ENCODE assay signal across 20 mouse cellular contexts in genomic region chr8:82700471-82700870, GRCm38 (mm10).
A peak's percentile ranks its signal among the peaks of the same experiment; 100 is the strongest.
DNase-seq lines count a peak whose midpoint lies in the region; ATAC-seq and TF ChIP-seq lines count a peak whose summit lies in the region.
"Had no signal": no experiment of that assay in that cellular context is flagged by ENCODE, and none has a peak within 500 bp of the region (broad histone marks: within the 10 kb centered on the region; RNA-seq: fewer than 3 reads in every experiment).

No protein-coding gene starts in this region.

- ATAC-seq in forebrain, embryonic 14.5 days = no peak
- no peak for ATAC-seq in forebrain, embryonic 15.5 days (replicated peaks)
- 0 out of 2 replicates have a peak, but pooled peaks have one; percentile 28 for ATAC-seq in intestine, embryonic 16.5 days
- ATAC-seq in intestine, postnatal 0 days = no peak
- peak; percentile 66 for ATAC-seq in midbrain, embryonic 16.5 days
- ATAC-seq: CD4-positive, CD25-positive, alpha-beta regulatory T cell, adult 4 months; inflammation-experienced regulatory T-cells, adult 6 months had no signal

- H3K4me2 ChIP-seq in forebrain, embryonic 14.5 days (ENCODE audit: low read length) = no peak overlapping the region
- no peak overlapping the region for H3K4me2 ChIP-seq in forebrain, embryonic 15.5 days (replicated peaks)
- H3K4me2 ChIP-seq in intestine, embryonic 16.5 days (ENCODE audit: low read depth, low read length) = no peak overlapping the region
- H3K4me2 ChIP-seq in intestine, postnatal 0 days (replicated peaks; ENCODE audit: low read depth) = no peak overlapping the region
- no peak overlapping the region for H3K4me2 ChIP-seq in midbrain, embryonic 16.5 days (ENCODE audit: low read length)

- no peak overlapping the region for H3K9ac ChIP-seq in forebrain, embryonic 14.5 days (ENCODE audit: low read length)
- H3K9ac ChIP-seq in forebrain, embryonic 15.5 days (replicated peaks) = no peak overlapping the region
- no peak overlapping the region for H3K9ac ChIP-seq in intestine, embryonic 16.5 days (ENCODE audit: low read depth, low read length)
- no peak overlapping the region for H3K9ac ChIP-seq in intestine, postnatal 0 days (ENCODE audit: low read depth, low read length)
- no peak overlapping the region for H3K9ac ChIP-seq in midbrain, embryonic 16.5 days (ENCODE audit: low read depth, low read length)

- 89% methylated on average over 1 of the region's 1 CpGs for WGBS in forebrain, embryonic 14.5 days
- WGBS in forebrain, embryonic 15.5 days = 76% methylated on average over 1 of the region's 1 CpGs
- 63% methylated on average over 1 of the region's 1 CpGs for WGBS in intestine, embryonic 16.5 days
- WGBS in intestine, postnatal 0 days = 37% methylated on average over 1 of the region's 1 CpGs
- WGBS in midbrain, embryonic 16.5 days = 48% methylated on average over 1 of the region's 1 CpGs

- H3K4me3 ChIP-seq in forebrain, embryonic 14.5 days (ENCODE audit: low read depth, low read length) = no peak overlapping the region
- no peak overlapping the region for H3K4me3 ChIP-seq in forebrain, embryonic 15.5 days
- no peak overlapping the region for H3K4me3 ChIP-seq in intestine, embryonic 16.5 days (ENCODE audit: low read length)
- H3K4me3 ChIP-seq in intestine, postnatal 0 days (ENCODE audit: low read depth, low read length) = no peak overlapping the region
- H3K4me3 ChIP-seq in midbrain, embryonic 16.5 days (ENCODE audit: low read depth, low read length) = no peak overlapping the region
- H3K4me3 ChIP-seq: heart, embryonic 10.5 days; layer of hippocampus, adult 2 months had no signal

- no peaks in the 10 kb centered on the region for H3K9me3 ChIP-seq in forebrain, embryonic 14.5 days (replicated peaks; ENCODE audit: control insufficient read depth, low read length)
- no peaks in the 10 kb centered on the region for H3K9me3 ChIP-seq in forebrain, embryonic 15.5 days
- H3K9me3 ChIP-seq in intestine, embryonic 16.5 days (ENCODE audit: control insufficient read depth, low read length) = no peaks in the 10 kb centered on the region
- H3K9me3 ChIP-seq in intestine, postnatal 0 days (ENCODE audit: control insufficient read depth) = no peaks in the 10 kb centered on the region
- H3K9me3 ChIP-seq in midbrain, embryonic 16.5 days (replicated peaks; ENCODE audit: control insufficient read depth, low read length, poor library complexity, severe bottlenecking) = no peaks in the 10 kb centered on the region
- H3K9me3 ChIP-seq: heart, embryonic 10.5 days had no signal

- DNase-seq in forebrain, embryonic 14.5 days (ENCODE audit: low spot score) = peak; percentile 23
- peak; percentile 33 for DNase-seq in brain, embryonic 14.5 days (ENCODE audit: low read depth)
- no peak for DNase-seq in adrenal gland, adult 18-20 months (ENCODE audit: low spot score in 2 of 2)
- DNase-seq in yolk sac, embryonic 10.5 days (ENCODE audit: low spot score) = no peak
- DNase-seq: cerebellum, adult 18-20 months; cerebellum, postnatal 14 days; heart, postnatal 4 days; kidney, adult 8-10 months; kidney, postnatal 14 days; lung, postnatal 10 days; right cerebral cortex, postnatal 14 days had no signal

- TF ChIP-seq CTCF in intestine, postnatal 0 days (IDR thresholded peaks at IDR 0.05; ENCODE audit: low read depth) = no peak
- no peak for TF ChIP-seq CTCF in brain, embryonic 14.5 days (IDR thresholded peaks at IDR 0.05; ENCODE audit: borderline replicate concordance, extremely low read depth, insufficient read depth, insufficient read length)

- no peaks in the 10 kb centered on the region for H3K27me3 ChIP-seq in forebrain, embryonic 14.5 days (replicated peaks; ENCODE audit: control insufficient read depth, insufficient read depth, low read length)
- no peaks in the 10 kb centered on the region for H3K27me3 ChIP-seq in forebrain, embryonic 15.5 days
- no peaks in the 10 kb centered on the region for H3K27me3 ChIP-seq in intestine, embryonic 16.5 days (replicated peaks; ENCODE audit: control insufficient read depth, insufficient read depth, low read length)
- no peaks in the 10 kb centered on the region for H3K27me3 ChIP-seq in intestine, postnatal 0 days (replicated peaks; ENCODE audit: control insufficient read depth, insufficient read depth, low read length)
- H3K27me3 ChIP-seq in midbrain, embryonic 16.5 days (ENCODE audit: control insufficient read depth, insufficient read depth, low read depth, low read length) = no peaks in the 10 kb centered on the region

- TF ChIP-seq POLR2A in brain, embryonic 14.5 days (IDR thresholded peaks at IDR 0.05; ENCODE audit: borderline replicate concordance, extremely low read depth, insufficient read depth, insufficient read length, poor library complexity, severe bottlenecking) = no peak

- H3K27ac ChIP-seq in forebrain, embryonic 14.5 days (ENCODE audit: low read depth, low read length) = no peak overlapping the region
- no peak overlapping the region for H3K27ac ChIP-seq in forebrain, embryonic 15.5 days (replicated peaks)
- no peak overlapping the region for H3K27ac ChIP-seq in intestine, embryonic 16.5 days (ENCODE audit: low read length)
- H3K27ac ChIP-seq in intestine, postnatal 0 days (ENCODE audit: low read depth, low read length) = no peak overlapping the region
- no peak overlapping the region for H3K27ac ChIP-seq in midbrain, embryonic 16.5 days (ENCODE audit: low read length)
- H3K27ac ChIP-seq: heart, embryonic 10.5 days; layer of hippocampus, adult 2 months; stomach, postnatal 0 days had no signal

- H3K36me3 ChIP-seq in forebrain, embryonic 14.5 days (ENCODE audit: control insufficient read depth, insufficient read depth, low read length) = no peaks in the 10 kb centered on the region
- no peaks in the 10 kb centered on the region for H3K36me3 ChIP-seq in forebrain, embryonic 15.5 days
- no peaks in the 10 kb centered on the region for H3K36me3 ChIP-seq in intestine, embryonic 16.5 days (ENCODE audit: control insufficient read depth, insufficient read depth, low read length)
- H3K36me3 ChIP-seq in intestine, postnatal 0 days (ENCODE audit: control insufficient read depth, insufficient read depth) = no peaks in the 10 kb centered on the region
- H3K36me3 ChIP-seq in midbrain, embryonic 16.5 days (ENCODE audit: control insufficient read depth, insufficient read depth, low read length) = no peaks in the 10 kb centered on the region
- H3K36me3 ChIP-seq: heart, embryonic 10.5 days had no signal

- H3K4me1 ChIP-seq in forebrain, embryonic 14.5 days (ENCODE audit: control insufficient read depth, insufficient read depth, low read length) = no peaks in the 10 kb centered on the region
- no peaks in the 10 kb centered on the region for H3K4me1 ChIP-seq in forebrain, embryonic 15.5 days
- H3K4me1 ChIP-seq in intestine, embryonic 16.5 days (ENCODE audit: control insufficient read depth, insufficient read depth, low read length) = no peaks in the 10 kb centered on the region
- H3K4me1 ChIP-seq in intestine, postnatal 0 days (replicated peaks; ENCODE audit: control insufficient read depth, insufficient read depth, low read length) = no peaks in the 10 kb centered on the region
- H3K4me1 ChIP-seq in midbrain, embryonic 16.5 days (ENCODE audit: control insufficient read depth, insufficient read depth, low read length) = no peaks in the 10 kb centered on the region
- H3K4me1 ChIP-seq: heart, embryonic 10.5 days had no signal

Comparison
In these comparisons a context has a peak if more than half of its experiments do, and no peak if none do; other contexts are left out.
1. ATAC-seq: peak in intestine, embryonic 16.5 days (single experiment) and midbrain, embryonic 16.5 days (single experiment); none in forebrain, embryonic 14.5 days (single experiment), forebrain, embryonic 15.5 days (single experiment) and intestine, postnatal 0 days (single experiment).
2. DNase-seq: peak in forebrain, embryonic 14.5 days (single experiment) and brain, embryonic 14.5 days (single experiment); none in adrenal gland, adult 18-20 months (0 of 2) and yolk sac, embryonic 10.5 days (single experiment).